Mouse (Mus musculus) A20 (cell line): ENCODE results near the gene Psmc3ip.

Experiments used
- DNase-seq: peaks from one replicate; pipeline ENCODE4 v3.0.0-alpha.2; 2011; ENCODE audit warnings: low read depth, low spot score

Gene Psmc3ip

DNA sequence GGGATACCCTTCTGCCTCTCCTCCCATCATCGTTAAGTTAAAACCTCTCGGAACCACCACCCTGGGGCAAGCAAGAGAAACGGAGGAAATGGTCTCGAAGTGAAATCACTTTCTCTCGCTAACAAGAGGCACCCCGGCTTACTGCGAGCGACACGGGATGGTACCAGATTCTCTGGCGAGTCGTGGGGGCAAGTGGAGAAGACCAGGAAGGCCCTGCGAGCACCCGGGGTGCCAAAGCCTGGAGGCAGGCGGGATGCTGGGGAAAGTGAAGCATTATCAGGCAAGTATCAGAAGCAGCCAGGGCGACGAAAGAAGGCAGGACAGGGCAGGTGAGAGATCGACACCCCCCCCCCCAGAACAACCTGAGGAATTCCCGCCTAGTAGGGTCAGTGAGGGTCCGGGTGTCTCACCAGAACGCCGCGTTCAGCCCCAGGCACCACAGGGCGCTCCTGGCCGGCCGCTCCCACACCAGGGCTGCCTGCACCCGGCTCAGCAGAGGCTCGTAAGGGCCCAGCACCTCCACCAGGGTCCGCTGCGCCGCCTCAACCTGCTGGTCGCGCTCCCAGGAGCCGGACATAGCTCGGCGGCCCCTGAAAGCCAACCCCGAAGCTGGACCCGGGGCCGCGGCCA lies 24.0 kb upstream of the Psmc3ip start:
- no peak for DNase-seq

DNA sequence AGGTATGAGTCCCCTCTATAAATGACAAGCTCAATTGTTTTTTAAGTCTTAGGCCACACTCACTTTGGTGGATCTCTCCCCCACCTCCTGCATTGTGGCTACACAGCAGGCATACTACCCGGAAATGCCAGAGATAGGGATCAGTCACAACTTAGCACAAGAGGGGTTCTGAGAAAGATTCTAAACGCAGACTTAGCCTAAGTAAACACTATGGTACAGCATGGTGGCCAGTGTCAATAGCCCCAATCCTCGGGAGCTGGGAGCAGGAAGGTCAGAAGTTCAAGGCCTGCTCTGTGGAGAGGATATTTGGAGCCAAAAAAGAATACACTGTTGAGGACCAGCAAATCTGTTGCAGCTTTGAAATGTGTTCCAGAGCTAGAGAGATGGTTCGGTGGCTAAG lies 22.9 kb upstream of the Psmc3ip start:
- no peak for DNase-seq

DNA sequence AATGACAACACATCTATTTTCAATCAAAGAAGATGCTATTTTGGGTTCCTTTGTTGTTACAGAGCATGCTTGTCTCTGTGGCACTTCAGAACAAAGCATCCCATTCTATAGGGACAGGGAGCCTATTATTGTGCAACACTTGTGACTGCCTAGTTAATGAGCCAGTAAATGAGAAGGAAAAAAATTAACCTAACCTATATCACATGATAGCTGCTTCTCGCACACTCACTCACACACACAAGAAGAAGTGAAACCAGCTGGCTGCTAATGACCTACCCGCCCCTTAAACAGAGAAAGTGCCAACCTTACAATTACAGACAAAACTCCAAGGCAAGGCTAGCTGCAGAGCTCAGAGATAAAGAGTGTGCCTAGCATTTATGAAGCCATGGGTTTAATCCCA lies 20.3 kb upstream of the Psmc3ip start:
- DNase-seq, result peak; percentile 79

DNA sequence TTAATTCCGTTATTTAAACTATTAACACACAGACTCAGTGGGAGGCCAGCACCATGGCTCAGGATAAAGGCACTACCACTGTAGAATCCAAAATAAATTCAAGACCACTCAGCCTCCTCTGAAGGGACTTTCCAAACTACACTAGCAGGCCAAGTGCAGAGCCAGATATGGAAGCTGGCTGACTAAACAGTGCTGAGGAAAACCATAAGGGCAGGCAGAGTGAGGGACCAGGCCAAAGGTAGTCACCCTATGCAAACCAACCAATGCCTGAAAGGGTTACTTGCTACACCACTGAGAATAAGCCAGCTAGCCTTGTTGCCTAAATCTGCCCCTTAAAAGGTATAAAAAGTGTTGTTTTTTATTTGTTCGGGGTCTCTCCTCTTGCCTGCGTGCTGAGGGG lies 16.9 kb upstream of the Psmc3ip start:
- DNase-seq, result no peak

DNA sequence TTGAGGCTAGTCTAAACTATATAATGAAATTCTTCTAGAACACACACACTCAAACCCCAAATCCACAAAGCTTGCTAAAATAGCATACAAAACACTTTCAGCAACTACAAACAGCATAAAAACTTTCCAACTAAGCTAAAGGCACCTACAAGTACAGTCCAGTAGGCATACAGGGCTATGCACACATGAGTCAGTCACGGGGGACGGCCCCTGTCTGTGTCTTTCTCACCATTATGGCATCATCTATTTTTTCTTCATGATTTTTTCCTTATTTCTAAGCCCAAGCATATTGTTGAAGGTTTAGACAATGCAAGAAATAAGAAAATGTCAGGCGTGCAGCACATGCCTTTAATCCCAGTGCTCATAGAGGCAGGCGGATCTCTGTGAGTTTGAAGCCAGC lies 15.9 kb upstream of the Psmc3ip start:
- no peak for DNase-seq

DNA sequence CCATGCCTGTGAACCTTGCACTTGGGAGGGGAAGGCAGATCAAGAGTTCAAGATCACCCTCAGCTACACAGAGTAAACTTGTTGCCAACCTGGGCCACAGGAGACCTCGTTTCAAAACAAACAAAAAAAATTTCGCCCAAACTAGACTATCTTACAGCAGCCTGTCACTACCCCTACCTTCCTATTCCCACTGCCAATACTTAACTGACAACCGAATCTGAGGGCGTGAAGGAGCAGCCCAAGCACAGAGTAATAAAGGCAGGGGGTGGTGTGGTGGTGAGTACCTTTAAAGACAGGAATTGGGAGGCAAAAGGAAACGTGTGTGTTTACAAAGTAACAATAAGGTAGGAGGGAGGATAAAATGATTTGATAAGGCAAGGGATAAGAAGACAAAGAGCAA lies 15.5 kb upstream of the Psmc3ip start:
- no peak for DNase-seq

DNA sequence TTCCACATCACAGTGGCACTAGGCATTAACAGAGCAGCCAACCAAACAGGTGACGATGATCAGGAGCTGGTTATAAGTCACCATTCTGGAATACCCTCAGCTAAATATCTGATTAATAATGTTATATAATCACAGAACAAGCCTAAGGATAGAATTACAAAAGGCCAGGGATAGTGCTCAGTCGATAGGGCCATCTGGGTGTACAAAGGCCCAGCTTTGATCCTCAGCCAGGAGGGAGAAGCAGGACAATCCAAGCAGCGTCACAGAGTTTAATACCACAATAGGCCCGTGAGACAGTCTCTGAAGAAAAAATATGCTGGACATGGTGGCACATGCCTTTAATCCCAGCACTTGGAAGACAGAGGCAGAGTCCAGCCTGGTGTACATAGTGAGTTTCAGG lies 14.1 kb upstream of the Psmc3ip start:
- DNase-seq, result no peak

DNA sequence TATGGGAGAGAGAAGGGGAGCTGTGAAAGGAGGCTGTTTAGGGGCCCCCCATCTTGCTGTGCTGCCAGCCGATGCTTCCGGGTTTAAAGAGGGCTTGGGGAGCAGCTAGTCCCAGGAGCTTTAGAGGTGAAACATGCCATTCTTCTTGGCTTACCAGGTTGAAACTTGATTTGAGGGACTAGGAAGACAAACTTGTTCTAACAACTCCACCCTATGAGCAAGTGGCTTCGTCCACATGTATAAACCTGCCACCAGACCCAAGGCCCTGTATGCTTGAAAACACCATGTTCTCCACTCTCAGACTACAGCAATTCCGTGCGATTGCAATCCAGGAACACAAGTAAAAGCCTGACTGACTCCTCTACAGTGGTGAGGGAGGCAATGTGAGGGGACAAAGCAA lies 7.8 kb upstream of the Psmc3ip start:
- DNase-seq, result no peak

DNA sequence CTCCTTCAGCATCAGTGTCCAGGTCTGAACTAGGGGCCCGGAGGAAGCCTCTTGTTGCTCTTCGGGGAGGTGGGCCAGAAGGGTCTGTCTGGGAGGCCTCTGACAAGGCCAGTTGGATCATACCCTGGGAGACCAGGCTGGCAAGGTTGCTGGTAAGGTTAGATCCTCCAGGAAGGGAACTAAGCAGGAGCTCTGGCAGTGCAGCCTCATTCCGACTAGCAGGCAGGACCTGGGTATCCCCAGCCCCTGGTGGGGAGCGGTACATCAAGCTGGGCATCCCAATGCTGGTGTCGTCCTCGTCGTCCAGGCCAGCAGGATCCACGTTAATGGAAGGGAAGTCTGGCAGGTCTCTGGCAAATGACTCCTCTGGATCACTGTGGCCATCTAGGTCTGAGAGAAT lies 3.0 kb upstream of the Psmc3ip start:
- DNase-seq, result no peak

DNA sequence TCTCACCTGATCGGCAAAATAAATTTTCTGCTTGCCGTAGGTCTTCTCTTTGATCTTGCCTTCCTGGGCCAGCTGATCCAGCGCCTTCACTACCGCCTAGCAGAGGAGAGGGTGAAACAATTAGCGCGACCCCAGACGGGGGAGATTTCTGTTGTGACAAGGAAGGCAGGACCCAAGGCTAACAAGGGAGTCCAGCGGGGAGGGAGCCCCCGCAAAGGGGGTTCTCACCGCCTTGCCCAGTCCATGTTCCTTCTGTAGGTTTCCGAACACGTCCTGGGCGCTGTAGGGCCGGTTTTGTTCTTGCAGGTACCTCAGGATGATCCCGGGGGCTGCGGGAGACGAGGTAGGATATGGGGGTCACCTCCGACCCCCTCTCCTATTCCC lies 314 bp downstream of the Psmc3ip start:
- DNase-seq, result no peak

DNA sequence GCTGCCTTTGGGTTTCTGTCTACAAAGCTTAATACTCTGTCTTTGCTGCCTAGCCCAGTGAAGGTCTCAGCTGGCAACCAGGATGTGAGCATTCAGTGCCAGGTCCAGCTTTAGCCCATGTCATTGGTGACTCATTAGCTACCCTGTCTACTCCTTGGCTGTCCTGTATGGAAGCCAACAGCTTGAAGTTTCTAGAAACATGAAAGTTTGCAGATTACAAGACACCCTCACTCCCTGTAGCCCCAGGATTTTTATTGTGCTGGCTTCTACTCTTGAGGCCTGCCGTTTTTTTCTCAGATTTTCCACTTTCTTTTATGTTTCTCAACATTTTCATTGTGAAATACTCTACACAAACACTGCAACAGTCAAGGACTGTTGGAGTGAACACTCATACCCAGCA lies 5.3 kb downstream of the Psmc3ip start:
- no peak for DNase-seq

DNA sequence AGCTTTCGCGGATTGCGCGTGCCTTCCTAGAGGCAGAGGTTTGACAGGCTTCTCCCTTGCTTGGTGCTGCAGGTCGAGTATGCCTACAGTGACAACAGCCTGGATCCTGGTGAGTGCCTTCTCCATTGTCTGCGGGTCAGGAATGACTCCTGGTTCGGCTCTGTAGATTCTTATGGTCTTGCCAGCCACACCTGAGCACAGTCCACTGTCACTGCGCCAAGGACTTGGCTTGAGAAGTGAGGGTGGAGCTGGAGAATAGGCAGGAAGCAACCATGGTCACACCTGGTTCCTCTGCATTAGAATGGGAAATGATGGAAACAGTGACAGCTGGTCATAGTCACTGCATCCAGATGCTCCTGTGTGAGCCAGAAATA lies 7.6 kb downstream of the Psmc3ip start:
- no peak for DNase-seq

DNA sequence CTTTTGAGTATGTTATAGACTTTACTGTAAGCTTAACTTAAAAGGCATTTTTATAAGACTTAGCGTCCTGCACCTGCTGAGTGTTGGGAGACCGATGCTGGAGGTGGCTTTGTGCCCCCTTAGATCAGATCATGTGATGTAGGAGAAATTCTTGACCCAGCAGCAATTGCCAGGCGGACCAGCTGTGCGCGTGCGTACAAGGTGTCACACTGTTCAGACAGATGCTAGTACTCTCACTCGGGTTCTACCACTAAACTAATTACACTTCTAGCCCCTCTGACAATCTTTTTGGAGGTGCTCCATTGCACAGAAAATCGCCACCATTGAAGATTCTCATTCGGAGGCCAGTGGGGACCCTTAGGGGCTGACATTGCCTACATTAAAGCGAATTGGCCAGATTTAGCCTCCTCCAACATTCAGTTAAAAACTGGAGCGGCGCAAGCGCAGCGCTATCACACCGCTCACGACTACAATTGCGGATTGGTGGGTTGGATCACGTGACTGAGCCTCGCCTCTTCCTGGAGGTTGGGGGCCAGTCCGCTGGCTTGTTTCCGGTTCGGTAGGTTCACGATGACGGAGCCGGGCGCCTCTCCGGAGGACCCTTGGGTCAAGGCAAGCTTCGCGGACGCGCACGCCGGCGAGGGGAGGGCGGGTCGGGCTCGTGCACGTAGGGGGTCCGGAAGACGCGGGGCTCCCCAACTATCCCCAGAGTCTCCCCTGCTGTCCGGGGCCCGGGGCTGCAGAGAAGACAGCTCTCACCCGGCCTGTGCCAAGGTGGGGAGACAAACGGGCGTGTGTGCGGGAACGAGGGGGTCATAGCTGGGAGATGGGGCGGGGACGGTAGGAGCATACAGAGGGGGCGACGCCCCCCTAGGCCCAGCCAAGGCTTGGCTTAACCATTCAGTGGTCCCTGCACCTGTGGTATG lies 8.2 kb downstream of the Psmc3ip start, which contains the start of gene Mlx:
Gene Mlx, plus strand, starts transcription at position 522 of the 926 bp plus-strand sequence.
- DNase-seq, result peak; percentile 97

DNA sequence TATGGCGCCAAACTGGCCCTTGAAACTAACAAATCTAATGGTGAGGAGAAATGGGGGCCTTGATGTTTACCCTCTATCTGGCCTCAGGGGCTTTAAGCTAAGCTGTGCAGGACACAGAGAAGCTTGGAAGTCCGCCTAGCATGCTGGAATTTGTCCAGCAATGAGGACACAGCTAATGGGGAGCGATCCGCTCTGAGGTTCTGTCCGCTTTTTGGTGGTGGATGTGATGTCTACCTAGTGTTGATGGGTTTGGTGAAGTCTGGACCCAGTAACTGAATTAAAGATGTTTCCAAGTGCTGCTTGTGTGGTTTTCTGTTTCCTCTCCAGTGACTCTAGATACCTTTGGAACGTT lies 8.9 kb downstream of the Psmc3ip start:
- DNase-seq, result no peak

DNA sequence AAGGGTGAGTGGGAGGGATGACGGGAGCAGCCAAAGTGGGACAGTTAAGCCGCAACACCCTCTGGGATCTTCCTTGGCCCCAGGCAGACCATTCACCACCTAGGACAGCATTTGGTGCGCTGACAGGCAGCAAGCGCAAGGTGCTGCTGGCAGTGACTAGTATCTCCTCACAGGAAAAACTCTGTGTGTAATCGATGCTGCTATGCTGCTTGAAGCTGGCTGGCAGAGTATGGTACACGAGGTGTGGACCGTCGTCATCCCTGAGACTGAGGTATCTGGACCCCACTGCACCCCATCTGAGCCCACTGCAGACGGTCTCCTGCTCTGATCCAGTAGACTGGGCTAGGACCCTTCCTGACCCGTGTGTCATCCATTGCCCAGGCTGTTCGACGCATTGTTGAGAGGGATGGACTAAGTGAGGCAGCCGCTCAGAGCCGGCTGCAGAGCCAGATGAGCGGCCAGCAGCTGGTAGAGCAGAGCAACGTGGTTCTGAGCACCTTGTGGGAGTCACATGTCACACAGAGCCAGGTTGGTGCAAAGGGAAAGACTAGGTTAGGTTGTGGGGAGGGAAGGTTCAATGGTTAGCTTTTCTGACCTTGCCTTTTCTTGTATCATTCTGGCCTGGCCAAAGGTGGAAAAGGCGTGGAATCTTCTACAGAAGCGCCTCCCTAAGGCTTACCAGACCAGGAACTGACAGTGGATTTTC lies 9.5 kb downstream of the Psmc3ip start:
- no peak for DNase-seq

DNA sequence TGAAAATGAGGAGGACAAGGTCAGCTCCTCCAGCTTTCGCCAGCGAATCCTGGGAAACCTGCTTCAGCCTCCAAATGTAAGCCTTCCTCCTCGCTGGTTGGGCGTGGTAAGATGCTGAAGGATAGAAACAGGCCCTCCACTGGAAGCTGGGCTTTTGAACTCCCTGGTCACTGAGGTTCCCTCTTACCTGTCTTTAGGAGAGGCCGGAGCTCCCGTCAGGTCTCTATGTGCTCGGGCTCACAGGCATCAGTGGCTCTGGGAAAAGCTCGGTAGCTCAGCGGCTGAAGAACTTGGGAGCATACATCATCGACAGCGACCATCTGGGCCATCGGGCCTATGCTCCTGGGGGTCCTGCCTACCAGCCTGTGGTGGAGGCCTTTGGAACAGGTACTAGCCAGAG lies 10.4 kb downstream of the Psmc3ip start:
- DNase-seq, result no peak

DNA sequence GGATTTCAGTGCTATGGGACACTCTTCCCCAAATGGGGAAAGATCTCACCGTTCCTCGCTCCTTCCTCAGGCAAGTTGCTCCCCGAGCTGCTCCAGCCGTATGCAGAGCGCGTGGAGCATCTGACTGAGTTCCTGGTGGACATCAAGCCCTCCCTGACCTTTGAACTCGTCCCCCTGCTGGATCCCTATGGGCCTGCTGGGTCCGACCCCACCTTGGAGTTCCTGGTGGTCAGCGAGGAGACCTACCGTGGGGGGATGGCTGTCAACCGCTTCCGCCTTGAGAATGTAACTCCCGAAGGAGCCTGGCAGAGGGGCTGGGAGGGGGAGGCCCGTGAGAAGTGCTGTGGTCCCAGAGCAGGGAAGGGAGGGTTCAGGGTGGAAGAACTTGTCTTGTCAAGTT lies 11.0 kb downstream of the Psmc3ip start:
- no peak for DNase-seq

DNA sequence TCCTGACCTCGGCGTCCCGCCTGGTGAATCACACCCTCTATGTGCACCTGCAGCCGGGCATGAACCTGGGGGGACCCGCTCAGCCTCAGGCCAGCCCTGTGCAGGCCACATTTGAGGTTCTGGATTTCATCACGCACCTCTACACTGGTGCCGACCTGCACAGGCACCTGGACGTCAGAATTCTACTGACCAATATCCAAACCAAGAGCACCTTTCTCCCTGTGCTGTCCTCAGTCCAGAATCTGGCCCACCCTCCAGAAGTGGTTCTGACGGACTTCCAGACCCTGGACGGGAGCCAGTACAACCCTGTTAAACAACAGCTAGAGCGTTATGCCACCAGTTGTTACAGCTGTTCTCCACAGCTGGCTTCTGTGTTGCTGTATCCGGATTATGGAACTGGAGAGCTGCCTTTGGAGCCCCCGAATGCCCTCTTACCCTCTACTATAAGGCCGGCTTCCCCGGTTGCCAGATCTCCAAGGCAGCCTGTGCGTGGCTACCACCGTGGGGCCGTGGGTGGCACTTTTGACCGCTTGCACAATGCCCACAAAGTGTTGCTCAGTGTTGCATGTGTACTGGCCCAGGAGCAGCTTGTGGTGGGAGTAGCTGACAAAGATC lies 12.0 kb downstream of the Psmc3ip start:
- no peak for DNase-seq

DNA sequence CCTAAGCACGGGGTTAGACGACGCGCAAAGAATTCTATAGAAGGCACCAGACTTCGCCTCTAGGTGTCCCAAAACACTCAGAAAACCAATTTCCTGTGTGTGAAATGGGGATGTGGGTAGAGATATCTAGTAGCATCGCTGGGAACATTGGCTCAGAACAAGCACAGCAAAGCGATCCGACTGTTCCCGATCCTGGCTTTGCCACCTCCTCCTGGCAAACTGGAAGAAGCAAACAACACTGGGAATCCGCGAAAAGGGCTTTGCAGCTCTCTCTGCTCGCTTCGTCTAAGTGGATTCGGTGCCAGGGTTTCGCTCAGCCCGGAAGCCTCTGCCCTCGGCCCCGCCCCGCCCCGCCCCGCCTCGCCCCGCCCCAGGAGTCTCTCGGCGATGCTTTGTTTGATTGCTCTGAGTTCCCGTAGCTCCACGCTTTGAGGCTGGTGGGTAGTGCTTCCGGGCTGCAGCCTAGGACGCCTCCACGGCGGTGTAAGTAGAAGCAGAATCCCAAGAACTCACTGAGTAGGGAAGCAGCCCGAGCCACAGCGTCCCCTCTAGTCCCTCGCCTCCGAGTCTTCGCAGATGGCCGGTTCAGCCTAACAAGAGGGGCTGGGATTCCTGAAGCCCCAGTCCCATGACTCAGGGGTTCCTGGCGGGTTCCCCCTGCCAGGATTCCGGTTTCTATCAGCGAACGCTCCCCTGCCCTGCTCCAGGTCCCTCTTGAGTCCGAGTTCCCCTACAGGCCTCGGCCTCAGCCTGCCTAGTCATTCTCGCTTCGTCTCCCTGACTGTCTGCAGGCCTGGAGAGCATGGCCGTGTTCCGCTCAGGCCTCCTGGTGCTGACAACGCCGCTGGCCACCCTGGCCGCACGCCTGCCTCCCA lies 12.8 kb downstream of the Psmc3ip start, which contains the start of gene Coasy:
Gene Coasy, plus strand, starts transcription at position 358 of the 875 bp plus-strand sequence.
- peak; percentile 94 for DNase-seq

DNA sequence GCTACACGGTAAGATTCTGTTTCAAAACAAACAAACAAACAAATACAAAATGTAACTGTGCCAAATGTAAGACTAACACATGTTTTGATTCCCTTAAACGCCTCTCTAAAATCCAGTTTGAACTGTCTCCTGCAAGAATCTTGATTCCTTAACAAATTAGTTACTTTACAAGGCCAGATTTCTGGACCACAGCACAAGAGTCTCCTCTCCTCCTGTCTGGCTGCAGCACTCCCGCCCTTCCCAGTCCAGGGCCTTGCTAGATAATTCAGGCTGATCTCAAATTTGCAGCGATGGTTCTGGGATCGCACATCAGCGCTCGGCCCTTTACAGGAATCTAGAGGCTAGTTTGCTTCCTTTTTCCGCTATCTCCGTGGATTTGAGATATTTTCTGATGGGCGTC lies 13.6 kb downstream of the Psmc3ip start:
- no peak for DNase-seq

DNA sequence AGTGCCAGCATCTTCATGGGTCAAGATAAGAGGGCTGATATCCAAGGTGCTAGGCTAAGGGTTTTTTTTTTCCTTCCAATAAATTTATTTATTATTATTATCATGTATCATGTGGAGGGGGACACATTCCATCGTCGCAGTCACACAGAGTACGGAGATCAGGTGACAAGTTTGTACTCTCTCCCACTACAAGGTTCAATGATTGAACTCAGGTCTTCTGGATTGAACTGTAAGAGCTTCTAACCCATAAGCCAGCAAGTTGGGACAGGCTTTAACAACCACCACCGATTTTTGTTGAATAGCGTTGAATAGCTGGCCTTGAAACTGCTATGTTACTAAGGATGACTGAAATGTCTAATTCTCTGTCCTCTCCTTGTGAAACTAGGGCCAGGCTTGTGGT lies 14.8 kb downstream of the Psmc3ip start:
- DNase-seq, result no peak
